Mouse (Mus musculus) lung, adult 2 months (tissue): ENCODE data around the gene Banp.

ENCODE experiments used
- CTCF ChIP-seq: fragments of 200-500 bp; IDR thresholded peaks from 2 replicates; pipeline ENCODE4 v1.5.1; 2011; ENCODE audit warnings: mild to moderate bottlenecking, low read length, control low read depth; ENCODE audit not compliant: insufficient read depth
- POLR2A ChIP-seq: fragments of 200-500 bp; IDR thresholded peaks from 2 replicates; pipeline ENCODE4 v1.6.1; 2011; ENCODE audit warnings: low read depth, mild to moderate bottlenecking, control low read depth, low read length, borderline replicate concordance; ENCODE audit errors: extremely low read depth

- TF ChIP-seq POLR2A (no peak), CTCF (no peak)
Measured at GRCm38 (mm10) chr8:122078321-122078720, 128.8 kb downstream of the Banp start.
